Mouse (Mus musculus) granulocyte monocyte progenitor cell, adult 5-6 weeks (primary cell): Measurements from ENCODE around the gene Med24. TPM values are rescaled to one million over a fixed set of nuclear protein-coding genes. Genes with fewer than 3 reads are reported as not detected.
A peak's percentile ranks its signal among the peaks of the same experiment; 100 is the strongest.

Experiments
- ATAC-seq: replicated peaks from 2 replicates; pipeline ENCODE4 v1.8.0; 2016; ENCODE audit warnings: mild to moderate bottlenecking, moderate TSS enrichment, inconsistent platforms; ENCODE audit not compliant: poor library complexity, severe bottlenecking
- total RNA-seq, 2 experiments: library from RNA; stranded (forward) in 1 of 2; stranded (reverse) in 1 of 2; fragments of 200-712, 200-1000 nt in 1 of 2; fragments of >200 nt in 1 of 2; fragmentation: Nextera tagmentation in 1 of 2; gene quantifications; 2 replicates each; pipeline ENCODE4 v1.2.3; 2014 to 2017

Med24 gene
- total RNA-seq, 2 experiments from 2014 or later, result 42.6 to 68.2 TPM

DNA sequence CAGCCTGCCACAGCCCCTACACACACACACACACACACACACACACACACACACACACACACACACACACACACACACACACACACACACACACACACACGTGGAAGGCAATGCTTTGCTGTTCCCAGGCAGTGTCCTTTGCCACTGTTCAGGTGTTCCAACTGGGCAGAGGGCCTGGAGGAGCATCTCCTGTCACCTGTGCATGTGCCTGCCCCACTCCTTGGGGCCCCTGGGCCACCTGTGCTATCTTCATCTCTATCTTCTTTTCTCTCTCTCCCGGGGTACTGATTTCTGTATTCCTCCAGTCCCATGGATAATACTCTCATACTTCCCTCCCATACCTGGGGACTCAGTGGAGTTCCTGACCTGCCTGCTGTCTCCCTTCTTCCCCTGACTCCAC lies 37.1 kb upstream of the Med24 start:
- no peak for ATAC-seq

DNA sequence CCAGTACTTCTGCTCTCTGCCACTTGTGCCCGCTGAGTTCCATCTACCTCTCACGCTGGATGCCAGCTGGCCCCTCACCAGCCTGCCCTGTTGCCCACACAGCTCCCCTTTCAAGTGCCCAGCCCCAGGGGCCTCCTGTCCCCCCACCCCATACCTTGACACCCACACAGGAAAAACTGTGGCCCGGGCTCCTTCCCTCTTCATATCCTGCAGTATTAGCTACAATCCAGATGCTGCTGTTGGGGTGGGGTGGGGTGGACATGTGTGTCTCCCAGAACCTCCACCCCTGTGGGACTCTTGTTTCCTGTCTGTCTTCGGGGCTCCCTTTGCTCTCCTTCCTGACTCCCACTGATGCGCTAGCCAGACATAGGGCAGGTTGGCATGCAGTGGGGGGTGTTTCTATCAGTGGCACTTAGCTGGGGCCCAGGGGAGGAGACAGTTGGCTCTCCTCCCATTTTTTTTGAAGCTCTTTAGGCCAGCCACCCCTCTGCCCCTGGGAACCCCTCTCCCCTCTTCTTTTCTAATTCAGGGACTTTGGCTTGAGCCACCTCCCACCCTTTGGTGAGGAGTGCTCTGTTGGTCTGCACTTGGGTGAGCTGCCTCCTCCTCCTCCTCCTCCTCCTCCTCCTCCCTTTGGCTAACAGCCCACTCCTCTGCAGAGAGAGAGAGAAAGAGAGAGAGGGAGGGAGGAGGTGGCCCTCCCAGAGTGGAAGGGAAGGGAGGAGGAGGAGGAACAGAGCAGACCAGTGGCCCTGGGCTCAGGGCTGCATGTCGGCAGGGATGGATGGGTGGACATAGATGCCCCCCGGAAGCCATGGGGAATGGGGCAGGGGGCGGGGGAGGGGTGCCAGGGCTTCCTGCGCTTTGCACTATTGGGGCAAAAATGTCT lies 36.4 kb upstream of the Med24 start:
- ATAC-seq, result no peak

GRCm38 (mm10) chr11:98764746-98765145 lies 35.5 kb upstream of the Med24 start:
- no peak for ATAC-seq

DNA sequence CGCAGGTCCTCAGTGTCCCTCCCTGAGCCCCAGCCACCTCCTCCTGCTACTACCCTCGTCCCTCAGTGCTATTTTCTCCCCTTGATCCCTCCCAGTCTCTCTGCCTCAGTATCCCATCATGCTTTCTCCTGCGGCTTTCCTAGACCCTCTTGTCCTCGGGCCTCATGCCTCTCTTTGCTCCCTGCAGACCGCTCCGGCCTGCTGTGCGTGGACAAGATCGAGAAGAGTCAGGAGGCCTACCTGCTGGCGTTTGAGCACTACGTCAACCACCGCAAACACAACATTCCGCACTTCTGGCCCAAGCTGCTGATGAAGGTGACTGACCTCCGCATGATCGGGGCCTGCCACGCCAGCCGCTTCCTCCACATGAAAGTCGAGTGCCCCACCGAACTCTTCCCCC lies 34.9 kb upstream of the Med24 start:
- no peak for ATAC-seq

DNA sequence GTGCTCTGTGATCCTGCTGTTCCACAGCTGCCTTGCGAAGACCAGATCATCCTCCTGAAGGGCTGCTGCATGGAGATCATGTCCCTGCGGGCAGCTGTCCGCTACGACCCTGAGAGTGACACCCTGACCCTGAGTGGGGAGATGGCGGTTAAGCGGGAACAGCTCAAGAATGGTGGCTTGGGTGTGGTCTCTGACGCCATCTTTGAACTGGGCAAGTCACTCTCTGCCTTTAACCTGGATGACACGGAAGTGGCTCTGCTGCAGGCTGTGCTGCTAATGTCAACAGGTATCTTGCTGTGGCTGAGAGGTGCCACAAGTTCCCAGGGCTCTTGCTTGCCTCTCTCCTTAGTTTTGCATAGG lies 34.2 kb upstream of the Med24 start:
- ATAC-seq, result no peak

DNA sequence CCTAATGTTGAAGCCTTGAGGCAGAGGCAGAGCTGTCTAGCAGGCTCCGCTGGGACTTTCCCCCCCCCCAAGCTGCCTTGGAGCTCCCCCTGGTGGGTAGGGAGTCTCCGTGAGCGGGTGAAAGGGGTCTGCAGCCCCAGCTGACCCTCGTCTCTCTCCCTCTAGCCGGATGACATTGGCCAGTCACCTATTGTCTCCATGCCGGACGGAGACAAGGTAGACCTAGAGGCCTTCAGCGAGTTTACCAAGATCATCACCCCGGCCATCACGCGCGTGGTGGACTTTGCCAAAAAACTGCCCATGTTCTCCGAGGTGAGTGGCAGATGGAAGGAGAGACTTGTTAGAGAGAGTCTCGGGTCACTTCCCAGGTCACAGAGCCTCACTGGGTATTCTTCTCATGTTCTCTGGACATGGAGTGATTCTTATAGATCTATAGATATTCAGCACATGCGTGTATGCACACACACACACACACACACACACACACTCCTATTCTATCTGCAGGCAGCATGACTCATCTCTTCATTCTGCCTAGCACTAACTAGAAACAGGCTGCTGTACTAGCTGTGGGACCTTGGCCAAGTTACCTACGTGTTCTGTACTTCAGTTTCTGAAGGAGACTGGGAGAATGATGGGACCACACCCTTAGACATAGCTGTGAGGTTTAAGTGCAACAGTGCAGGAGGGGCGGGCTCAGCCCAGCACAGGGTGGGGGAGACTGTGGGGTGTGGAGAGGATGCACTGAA lies 33.7 kb upstream of the Med24 start:
- 0 out of 2 replicates have a peak, but pooled peaks have one; percentile 26 for ATAC-seq

GRCm38 (mm10) chr11:98761939-98762338 lies 32.7 kb upstream of the Med24 start:
- ATAC-seq, result no peak

DNA sequence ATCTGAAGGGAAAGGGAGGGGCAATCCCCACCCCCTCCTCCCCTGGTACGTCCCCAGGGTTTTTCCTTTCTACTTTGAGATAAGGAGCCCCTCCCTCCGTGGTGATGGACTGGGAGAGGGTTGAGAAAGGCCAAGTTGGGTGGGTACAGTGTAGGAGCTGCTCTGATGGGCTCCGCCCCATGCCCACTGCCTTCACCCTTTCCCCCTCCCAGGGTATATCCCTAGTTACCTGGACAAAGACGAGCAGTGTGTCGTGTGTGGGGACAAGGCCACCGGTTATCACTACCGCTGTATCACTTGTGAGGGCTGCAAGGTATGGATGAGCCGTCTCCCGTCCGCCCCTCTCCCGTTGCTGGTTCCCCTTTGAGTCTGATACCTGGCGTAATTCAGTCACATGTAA lies 27.5 kb upstream of the Med24 start:
- ATAC-seq, result no peak

DNA sequence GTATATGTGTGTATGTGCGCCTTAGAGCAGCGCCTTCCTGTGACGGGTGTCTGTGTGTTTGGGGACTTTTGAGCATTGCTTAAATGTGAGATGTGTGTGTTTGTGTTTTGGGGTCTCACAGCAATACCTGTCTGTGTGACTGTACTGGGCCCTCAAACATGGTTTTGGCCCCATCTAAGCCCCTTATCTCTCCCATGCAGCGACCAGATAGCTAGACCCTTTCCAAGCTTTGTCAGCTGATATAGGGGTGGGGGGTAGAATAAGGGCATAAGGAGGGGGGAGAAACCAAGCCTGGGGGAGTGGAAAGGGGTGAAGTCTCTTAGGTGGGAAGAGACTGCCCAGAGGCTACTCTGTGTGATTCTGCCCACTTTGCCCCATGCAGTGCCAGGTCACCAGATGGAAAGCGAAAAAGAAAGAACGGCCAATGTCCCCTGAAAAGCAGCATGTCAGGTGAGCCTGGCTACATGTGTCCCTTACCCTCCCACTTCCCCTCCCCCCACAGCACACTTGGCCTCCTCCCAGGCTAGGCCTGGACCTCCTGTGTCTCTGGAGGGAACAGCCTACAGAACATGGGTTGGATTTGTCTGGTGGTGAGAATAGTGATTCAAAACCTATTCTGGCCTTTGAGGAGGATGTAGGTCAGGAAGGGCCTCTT lies 26.6 kb upstream of the Med24 start:
- ATAC-seq, result no peak

- ATAC-seq, result peak; percentile 79
These were observed 25.5 kb upstream of the Med24 start for GRCm38 (mm10) chr11:98754621-98755181.

- peak; percentile 49 for ATAC-seq
These were observed 25.0 kb upstream of the Med24 start for GRCm38 (mm10) chr11:98754151-98754620.

- no peak for ATAC-seq
These were observed 24.0 kb upstream of the Med24 start for GRCm38 (mm10) chr11:98753264-98753663.

GRCm38 (mm10) chr11:98752562-98753140 lies 23.4 kb upstream of the Med24 start:
- no peak for ATAC-seq

DNA sequence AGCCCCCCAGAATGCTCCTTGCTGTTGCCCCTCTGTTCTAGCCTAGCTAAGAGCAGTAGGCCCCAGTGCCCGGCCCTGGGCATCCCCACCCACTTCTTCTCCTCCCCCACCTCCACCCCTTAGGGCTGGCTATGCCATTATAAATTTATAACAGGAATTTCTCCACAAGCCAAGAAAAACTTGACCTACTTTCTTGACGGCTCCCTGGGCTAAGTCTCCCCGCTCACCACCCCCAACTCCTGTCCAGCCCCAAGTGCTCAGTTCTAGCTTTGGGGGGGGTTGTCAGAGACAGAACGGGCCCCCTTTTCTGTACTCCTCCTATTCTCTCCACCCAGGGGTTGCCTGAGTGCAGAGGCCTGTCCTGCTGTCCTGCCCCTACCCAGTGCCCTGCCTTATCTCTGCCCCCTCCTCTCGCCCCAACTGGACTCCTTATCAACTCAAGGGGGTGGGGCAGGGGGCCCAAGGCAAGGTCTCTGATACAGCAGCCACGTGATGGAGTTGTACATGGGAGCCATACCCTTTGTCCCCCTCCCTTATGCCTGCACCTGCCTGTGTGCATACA lies 22.1 kb upstream of the Med24 start:
- no peak for ATAC-seq

DNA sequence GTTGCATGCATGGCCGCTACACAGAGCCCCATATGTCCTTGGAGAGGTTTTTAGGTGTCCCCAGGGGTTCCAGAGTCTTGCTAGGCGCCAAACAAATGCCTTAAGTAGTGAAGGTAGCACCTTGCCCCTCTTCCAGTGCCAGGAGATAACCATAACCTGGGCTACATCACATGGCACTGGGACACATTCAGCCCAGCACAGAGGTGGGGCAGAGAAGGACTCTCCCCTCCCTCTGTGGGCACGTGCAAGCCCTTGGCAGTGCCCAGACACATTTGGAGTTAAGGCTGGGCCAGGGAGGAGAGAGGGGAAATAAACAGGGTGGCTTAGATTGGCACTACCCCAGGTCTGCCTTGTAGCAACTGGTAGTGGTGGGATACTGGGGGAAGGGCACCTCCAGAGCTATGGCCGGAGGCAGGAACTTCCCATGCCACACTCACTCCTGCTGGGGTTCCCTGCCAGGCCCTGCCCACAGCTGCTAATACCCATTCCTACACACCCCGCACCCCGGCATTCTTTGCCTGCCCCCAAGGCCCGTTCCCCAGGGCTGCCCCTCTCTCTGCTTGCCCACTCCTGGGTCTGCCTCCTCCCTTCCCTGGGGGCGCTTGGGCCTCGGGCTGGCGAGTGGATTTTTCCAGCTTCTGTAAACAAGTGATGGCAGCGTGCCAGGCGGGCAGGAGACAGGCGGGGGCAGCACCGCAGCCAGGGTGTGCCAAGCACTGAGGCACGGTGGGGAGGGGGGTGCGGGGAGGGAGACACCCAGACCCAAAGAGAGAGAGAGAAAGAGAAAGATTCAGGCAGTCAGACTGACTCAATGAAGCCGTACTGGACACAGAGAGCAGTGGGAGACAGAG lies 21.3 kb upstream of the Med24 start:
- peak; percentile 24 for ATAC-seq

DNA sequence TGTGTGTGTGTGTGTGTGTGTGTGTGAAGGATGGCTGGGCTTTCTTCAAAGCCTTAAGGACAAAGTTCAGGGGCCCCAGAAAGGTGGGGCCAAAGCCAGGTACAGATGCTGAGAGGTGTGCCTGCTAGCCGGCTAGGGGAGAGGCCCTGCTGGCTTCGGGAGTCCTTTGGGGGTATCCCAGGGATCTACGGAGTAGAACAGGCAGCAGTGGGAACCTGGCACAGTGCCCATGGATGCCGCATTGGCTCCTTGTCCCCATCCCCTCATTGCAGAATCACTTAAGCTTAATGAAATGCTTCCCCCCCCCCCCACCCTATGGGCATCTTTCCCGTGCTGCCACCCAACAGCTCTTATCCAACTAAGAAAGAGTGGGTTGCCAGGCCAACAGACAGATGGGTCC lies 20.5 kb upstream of the Med24 start:
- ATAC-seq, result no peak

GRCm38 (mm10) chr11:98748506-98749416 lies 19.5 kb upstream of the Med24 start:
- peak; percentile 43 for ATAC-seq
